Mouse (Mus musculus) thymus, adult 2 months (tissue): ENCODE measurements around the gene Sulf2. TPM values are rescaled to one million over a fixed set of nuclear protein-coding genes. Genes with fewer than 3 reads are reported as not detected.

Source experiments
- DNase-seq: peaks from one replicate; pipeline ENCODE4 v3.0.0; 2021
- H3K27ac ChIP-seq: fragments of 200-500 bp; 2 replicates; pipeline ENCODE4 v1.5.1; 2012; ENCODE audit warnings: low read length, control low read depth; ENCODE audit not compliant: control insufficient read depth, insufficient read depth
- H3K27me3 ChIP-seq: fragments of 200-500 bp; 2 replicates; pipeline ENCODE4 v1.6.1; 2012; ENCODE audit warnings: mild to moderate bottlenecking, low read length, moderate library complexity, mixed read lengths; ENCODE audit not compliant: control insufficient read depth, insufficient read depth
- H3K36me3 ChIP-seq: fragments of 200-500 bp; 2 replicates; pipeline ENCODE4 v1.6.1; 2012; ENCODE audit warnings: mild to moderate bottlenecking, low read length, moderate library complexity; ENCODE audit not compliant: control insufficient read depth, insufficient read depth
- H3K4me1 ChIP-seq: fragments of 200-500 bp; replicated peaks from 2 replicates; pipeline ENCODE4 v1.6.1; 2012; ENCODE audit warnings: low read length; ENCODE audit not compliant: control insufficient read depth, insufficient read depth
- H3K4me3 ChIP-seq: fragments of 200-500 bp; 2 replicates; pipeline ENCODE4 v1.5.1; 2012; ENCODE audit warnings: mild to moderate bottlenecking, low read length, control low read depth, moderate library complexity; ENCODE audit not compliant: control insufficient read depth, insufficient read depth
- CTCF ChIP-seq: fragments of 200-500 bp; IDR thresholded peaks from 2 replicates; pipeline ENCODE4 v1.5.1; 2012; ENCODE audit warnings: mild to moderate bottlenecking, control low read depth, low read length, moderate library complexity, borderline replicate concordance; ENCODE audit not compliant: control insufficient read depth, poor library complexity, insufficient read depth; ENCODE audit errors: extremely low read depth
- POLR2A ChIP-seq: fragments of 200-500 bp; IDR thresholded peaks from 2 replicates; pipeline ENCODE4 v1.6.1; 2012; ENCODE audit warnings: mild to moderate bottlenecking, low read length, control low read depth, moderate library complexity; ENCODE audit not compliant: control insufficient read depth, poor library complexity, insufficient read depth; ENCODE audit errors: extremely low read depth
- WGBS: fragments of 180-500 bp; shearing (Covaris S2); methylation state at CpG from one replicate; pipeline ENCODE4 v1.1.7; 2018; 5-methylcytosine and 5-hydroxymethylcytosine counted together
- polyA plus RNA-seq: library from polyadenylated mRNA; depleted of rRNA; stranded (reverse); fragments of >200 nt; gene quantifications from 2 replicates; pipeline ENCODE4 v1.2.3, GENCODE M21; 2012; rRNA removed

Sulf2 gene
- polyA plus RNA-seq, 1 experiment, result 24.3 TPM

GRCm38 (mm10) chr2:166029232-166029631 lies 126.2 kb downstream of the Sulf2 start:
- H3K27ac ChIP-seq, result peak overlapping the region; percentile 37; the same call in 1 of the 2 replicates
- no peak for DNase-seq
- H3K36me3 ChIP-seq, result no peaks in the 10 kb centered on the region
- H3K4me3 ChIP-seq, result no peak overlapping the region
- no peaks in the 10 kb centered on the region for H3K27me3 ChIP-seq
- peaks cover 20% of the 10 kb centered on the region for H3K4me1 ChIP-seq
- 53% methylated on average over 4 of the region's 4 CpGs for WGBS
- TF ChIP-seq POLR2A (no peak), CTCF (no peak)

DNA sequence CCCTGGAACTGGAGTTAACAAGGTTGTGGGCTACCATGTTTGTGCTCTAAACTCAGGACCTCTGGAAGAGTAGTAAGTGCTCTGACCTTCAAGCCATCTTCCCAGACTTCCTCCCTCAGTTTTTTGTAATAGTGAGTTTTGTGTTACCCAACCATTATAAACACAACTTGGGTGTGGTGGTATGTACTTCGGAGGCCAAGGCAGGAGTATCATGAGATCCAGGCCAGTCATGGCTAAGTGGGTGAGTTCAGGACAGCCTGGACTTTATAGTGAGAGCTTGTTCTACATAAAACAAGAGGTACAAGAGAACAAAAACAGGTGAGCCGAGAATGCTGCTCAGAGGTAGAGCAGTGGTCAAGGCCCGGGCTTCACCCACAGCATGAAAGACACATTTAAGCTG lies 127.6 kb downstream of the Sulf2 start:
- H3K4me1 ChIP-seq, result peaks cover 20% of the 10 kb centered on the region
- DNase-seq, result no peak
- H3K27me3 ChIP-seq, result no peaks in the 10 kb centered on the region
- TF ChIP-seq POLR2A, result no peak
- no peak for TF ChIP-seq CTCF
- WGBS, result 92% methylated on average over 3 of the region's 3 CpGs
- H3K27ac ChIP-seq, result no peak overlapping the region
- no peaks in the 10 kb centered on the region for H3K36me3 ChIP-seq
- H3K4me3 ChIP-seq, result no peak overlapping the region

GRCm38 (mm10) chr2:166025943-166026342 lies 129.5 kb downstream of the Sulf2 start:
- no peaks in the 10 kb centered on the region for H3K27me3 ChIP-seq
- no peak overlapping the region for H3K27ac ChIP-seq
- no peak for TF ChIP-seq POLR2A
- no peak for TF ChIP-seq CTCF
- no peak for DNase-seq
- H3K4me3 ChIP-seq, result no peak overlapping the region
- no peaks in the 10 kb centered on the region for H3K36me3 ChIP-seq
- WGBS, result 96% methylated on average over 5 of the region's 5 CpGs
- H3K4me1 ChIP-seq, result peaks cover 20% of the 10 kb centered on the region

DNA sequence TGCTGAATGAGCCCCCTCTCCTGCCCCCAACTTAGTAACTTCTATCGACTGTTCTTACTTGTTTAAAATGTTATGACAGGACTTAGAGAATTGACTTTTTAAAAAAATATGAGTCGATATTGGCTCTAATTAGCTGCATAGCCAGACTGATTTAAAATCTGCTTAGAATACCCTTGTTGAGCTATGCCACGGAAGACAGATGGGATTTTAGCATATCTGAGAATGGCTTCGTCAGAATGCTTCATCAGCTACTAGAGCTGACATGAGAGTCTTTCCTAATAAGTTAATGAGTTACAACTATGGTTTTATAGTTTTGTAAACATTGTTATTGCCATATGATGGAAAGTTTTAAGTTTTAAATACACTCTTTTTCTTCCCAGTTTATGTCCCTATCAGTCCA lies 130.8 kb downstream of the Sulf2 start:
- Histone ChIP-seq H3K27me3 (no peaks in the 10 kb centered on the region), H3K4me1 (peaks cover 22% of the 10 kb centered on the region), H3K4me3 (no peak overlapping the region), H3K36me3 (no peaks in the 10 kb centered on the region), H3K27ac (no peak overlapping the region)
- TF ChIP-seq CTCF, result no peak
- no peak for TF ChIP-seq POLR2A
- 94% methylated on average over 4 of the region's 4 CpGs for WGBS
- no peak for DNase-seq

GRCm38 (mm10) chr2:166024079-166024478 lies 131.4 kb downstream of the Sulf2 start:
- Histone ChIP-seq H3K27ac (no peak overlapping the region), H3K4me1 (peaks cover 20% of the 10 kb centered on the region), H3K27me3 (no peaks in the 10 kb centered on the region), H3K36me3 (no peaks in the 10 kb centered on the region), H3K4me3 (no peak overlapping the region)
- 80% methylated on average over 3 of the region's 3 CpGs for WGBS
- no peak for DNase-seq
- TF ChIP-seq POLR2A (no peak), CTCF (no peak)

Other genes with a start within 250 kb of the Sulf2 start
- 70.0 and 73.4 TPM in 2 replicates for gene Ncoa3, start 163.0 kb downstream of the Sulf2 start, polyA plus RNA-seq